Mouse (Mus musculus): ENCODE results near the gene Mpi. TPM values are rescaled to one million over a fixed set of nuclear protein-coding genes. Genes with fewer than 3 reads are reported as not detected.

The Mpi gene
- polyA plus RNA-seq, 1 experiment from 2014 or later: 49.0 TPM

GRCm38 (mm10) chr9:57557215-57557614 lies 4.7 kb upstream of the Mpi start:
- peaks cover 14% of the 10 kb centered on the region for H3K4me1 ChIP-seq (ENCODE audit: control insufficient read depth, insufficient read depth, low read length)
- no peaks in the 10 kb centered on the region for H3K27me3 ChIP-seq (ENCODE audit: control insufficient read depth, insufficient read depth, low read length)
- no peak overlapping the region for H3K9ac ChIP-seq (ENCODE audit: low read length)
- H3K27ac ChIP-seq (ENCODE audit: low read length): no peak overlapping the region
- 74% methylated on average over 3 of the region's 3 CpGs for WGBS
- H3K4me3 ChIP-seq (replicated peaks; ENCODE audit: low read length): no peak overlapping the region
- H3K4me2 ChIP-seq (ENCODE audit: low read depth, low read length): no peak overlapping the region
- H3K9me3 ChIP-seq (replicated peaks; ENCODE audit: control insufficient read depth, low read length): no peaks in the 10 kb centered on the region
- H3K36me3 ChIP-seq (ENCODE audit: control insufficient read depth, insufficient read depth, low read length): no peaks in the 10 kb centered on the region
- ATAC-seq (ENCODE audit: insufficient read depth, low FRiP score): no peak

GRCm38 (mm10) chr9:57554753-57555152 lies 2.2 kb upstream of the Mpi start:
- H3K4me3 ChIP-seq (replicated peaks; ENCODE audit: low read length): no peak overlapping the region
- WGBS: 49% methylated on average over 3 of the region's 3 CpGs

GRCm38 (mm10) chr9:57553119-57553518 lies 556 bp upstream of the Mpi start:
- Histone ChIP-seq H3K4me3 (replicated peaks; ENCODE audit: low read length) (no peak overlapping the region), H3K27me3 (ENCODE audit: control insufficient read depth, insufficient read depth, low read length) (no peaks in the 10 kb centered on the region), H3K9ac (ENCODE audit: low read length) (no peak overlapping the region), H3K27ac (ENCODE audit: low read length) (no peak overlapping the region), H3K4me2 (ENCODE audit: low read depth, low read length) (no peak overlapping the region), H3K9me3 (replicated peaks; ENCODE audit: control insufficient read depth, low read length) (no peaks in the 10 kb centered on the region), H3K36me3 (ENCODE audit: control insufficient read depth, insufficient read depth, low read length) (peaks cover 9% of the 10 kb centered on the region; the same call in 1 of the 2 replicates), H3K4me1 (ENCODE audit: control insufficient read depth, insufficient read depth, low read length) (peaks cover 6% of the 10 kb centered on the region)
- ATAC-seq (ENCODE audit: insufficient read depth, low FRiP score): no peak
- 74% methylated on average over 11 of the region's 11 CpGs for WGBS

More at GRCm38 (mm10) chr9:57554753-57555152, 2.2 kb upstream of the Mpi start:
- no peak overlapping the region for H3K9ac ChIP-seq (ENCODE audit: low read length)
- no peak overlapping the region for H3K27ac ChIP-seq (ENCODE audit: low read length)
- no peaks in the 10 kb centered on the region for H3K27me3 ChIP-seq (ENCODE audit: control insufficient read depth, insufficient read depth, low read length)
- H3K4me2 ChIP-seq (ENCODE audit: low read depth, low read length): no peak overlapping the region
- peaks cover 6% of the 10 kb centered on the region for H3K4me1 ChIP-seq (ENCODE audit: control insufficient read depth, insufficient read depth, low read length)
- ATAC-seq (ENCODE audit: insufficient read depth, low FRiP score): no peak
- no peaks in the 10 kb centered on the region for H3K9me3 ChIP-seq (replicated peaks; ENCODE audit: control insufficient read depth, low read length)
- no peaks in the 10 kb centered on the region for H3K36me3 ChIP-seq (ENCODE audit: control insufficient read depth, insufficient read depth, low read length)

GRCm38 (mm10) chr9:57550126-57550862 lies 2.3 kb downstream of the Mpi start:
- peaks cover 9% of the 10 kb centered on the region; the same call in 1 of the 2 replicates for H3K36me3 ChIP-seq (ENCODE audit: control insufficient read depth, insufficient read depth, low read length)
- peaks cover 11% of the 10 kb centered on the region for H3K4me1 ChIP-seq (ENCODE audit: control insufficient read depth, insufficient read depth, low read length)
- H3K27ac ChIP-seq (ENCODE audit: low read length): peak overlapping the region; percentile 22
- H3K9me3 ChIP-seq (replicated peaks; ENCODE audit: control insufficient read depth, low read length): no peaks in the 10 kb centered on the region
- no peak overlapping the region for H3K9ac ChIP-seq (ENCODE audit: low read length)
- no peak overlapping the region for H3K4me2 ChIP-seq (ENCODE audit: low read depth, low read length)
- ATAC-seq (ENCODE audit: insufficient read depth, low FRiP score): peak; percentile 56; the same call in 1 of the 2 replicates
- 72% methylated on average over 11 of the region's 11 CpGs for WGBS
- H3K4me3 ChIP-seq (replicated peaks; ENCODE audit: low read length): no peak overlapping the region
- H3K27me3 ChIP-seq (ENCODE audit: control insufficient read depth, insufficient read depth, low read length): no peaks in the 10 kb centered on the region

GRCm38 (mm10) chr9:57549186-57549585 lies 3.4 kb downstream of the Mpi start:
- H3K27me3 ChIP-seq (ENCODE audit: control insufficient read depth, insufficient read depth, low read length): no peaks in the 10 kb centered on the region
- peaks cover 11% of the 10 kb centered on the region for H3K4me1 ChIP-seq (ENCODE audit: control insufficient read depth, insufficient read depth, low read length)
- H3K9ac ChIP-seq (ENCODE audit: low read length): no peak overlapping the region
- ATAC-seq (ENCODE audit: insufficient read depth, low FRiP score): no peak
- H3K4me2 ChIP-seq (ENCODE audit: low read depth, low read length): no peak overlapping the region
- no peak overlapping the region for H3K4me3 ChIP-seq (replicated peaks; ENCODE audit: low read length)
- H3K27ac ChIP-seq (ENCODE audit: low read length): no peak overlapping the region
- WGBS: 93% methylated on average over 4 of the region's 4 CpGs
- H3K36me3 ChIP-seq (ENCODE audit: control insufficient read depth, insufficient read depth, low read length): peaks cover 9% of the 10 kb centered on the region; the same call in 1 of the 2 replicates
- H3K9me3 ChIP-seq (replicated peaks; ENCODE audit: control insufficient read depth, low read length): no peaks in the 10 kb centered on the region

- Histone ChIP-seq H3K4me2 (ENCODE audit: low read depth, low read length) (no peak overlapping the region), H3K4me1 (ENCODE audit: control insufficient read depth, insufficient read depth, low read length) (peaks cover 11% of the 10 kb centered on the region), H3K27ac (ENCODE audit: low read length) (peak overlapping the region; percentile 36; the same call in 1 of the 2 replicates), H3K4me3 (replicated peaks; ENCODE audit: low read length) (no peak overlapping the region), H3K9me3 (replicated peaks; ENCODE audit: control insufficient read depth, low read length) (no peaks in the 10 kb centered on the region), H3K9ac (ENCODE audit: low read length) (no peak overlapping the region), H3K27me3 (ENCODE audit: control insufficient read depth, insufficient read depth, low read length) (no peaks in the 10 kb centered on the region), H3K36me3 (ENCODE audit: control insufficient read depth, insufficient read depth, low read length) (peaks cover 12% of the 10 kb centered on the region; the same call in 1 of the 2 replicates)
- ATAC-seq (ENCODE audit: insufficient read depth, low FRiP score): no peak
- WGBS: 84% methylated on average over 11 of the region's 11 CpGs
Observed at GRCm38 (mm10) chr9:57547869-57548268, 4.7 kb downstream of the Mpi start.

- H3K36me3 ChIP-seq (ENCODE audit: control insufficient read depth, insufficient read depth, low read length): peaks cover 12% of the 10 kb centered on the region; the same call in 1 of the 2 replicates
- H3K27ac ChIP-seq (ENCODE audit: low read length): peak overlapping the region; percentile 36; the same call in 1 of the 2 replicates
- peaks cover 11% of the 10 kb centered on the region for H3K4me1 ChIP-seq (ENCODE audit: control insufficient read depth, insufficient read depth, low read length)
- no peak overlapping the region for H3K9ac ChIP-seq (ENCODE audit: low read length)
- no peaks in the 10 kb centered on the region for H3K9me3 ChIP-seq (replicated peaks; ENCODE audit: control insufficient read depth, low read length)
- 61% methylated on average over 5 of the region's 5 CpGs for WGBS
- no peak for ATAC-seq (ENCODE audit: insufficient read depth, low FRiP score)
- H3K27me3 ChIP-seq (ENCODE audit: control insufficient read depth, insufficient read depth, low read length): no peaks in the 10 kb centered on the region
- H3K4me3 ChIP-seq (replicated peaks; ENCODE audit: low read length): no peak overlapping the region
- no peak overlapping the region for H3K4me2 ChIP-seq (ENCODE audit: low read depth, low read length)
Observed at GRCm38 (mm10) chr9:57547287-57547686, 5.3 kb downstream of the Mpi start.

GRCm38 (mm10) chr9:57543951-57544350 lies 8.6 kb downstream of the Mpi start:
- 71% methylated on average over 3 of the region's 3 CpGs for WGBS

GRCm38 (mm10) chr9:57541312-57541711 lies 11.3 kb downstream of the Mpi start:
- Histone ChIP-seq H3K4me3 (replicated peaks; ENCODE audit: low read length) (no peak overlapping the region), H3K27me3 (ENCODE audit: control insufficient read depth, insufficient read depth, low read length) (no peaks in the 10 kb centered on the region), H3K36me3 (ENCODE audit: control insufficient read depth, insufficient read depth, low read length) (0 out of 2 replicates have a peak, but pooled peaks cover 3% of the 10 kb centered on the region)

More at GRCm38 (mm10) chr9:57543951-57544350, 8.6 kb downstream of the Mpi start:
- Histone ChIP-seq H3K4me2 (ENCODE audit: low read depth, low read length) (no peak overlapping the region), H3K4me1 (ENCODE audit: control insufficient read depth, insufficient read depth, low read length) (peaks cover 8% of the 10 kb centered on the region; the same call in 1 of the 2 replicates), H3K4me3 (replicated peaks; ENCODE audit: low read length) (no peak overlapping the region), H3K27ac (ENCODE audit: low read length) (no peak overlapping the region), H3K9me3 (replicated peaks; ENCODE audit: control insufficient read depth, low read length) (no peaks in the 10 kb centered on the region), H3K36me3 (ENCODE audit: control insufficient read depth, insufficient read depth, low read length) (peaks cover 7% of the 10 kb centered on the region; the same call in 1 of the 2 replicates), H3K9ac (ENCODE audit: low read length) (no peak overlapping the region), H3K27me3 (ENCODE audit: control insufficient read depth, insufficient read depth, low read length) (no peaks in the 10 kb centered on the region)
- ATAC-seq (ENCODE audit: insufficient read depth, low FRiP score): no peak

More at GRCm38 (mm10) chr9:57541312-57541711, 11.3 kb downstream of the Mpi start:
- Histone ChIP-seq H3K4me2 (ENCODE audit: low read depth, low read length) (no peak overlapping the region), H3K9ac (ENCODE audit: low read length) (no peak overlapping the region), H3K9me3 (replicated peaks; ENCODE audit: control insufficient read depth, low read length) (no peaks in the 10 kb centered on the region), H3K27ac (ENCODE audit: low read length) (no peak overlapping the region), H3K4me1 (ENCODE audit: control insufficient read depth, insufficient read depth, low read length) (peaks cover 13% of the 10 kb centered on the region)
- 0% methylated on average over 1 of the region's 1 CpGs for WGBS
- ATAC-seq (ENCODE audit: insufficient read depth, low FRiP score): no peak
